Mouse (Mus musculus) layer of hippocampus, postnatal 36 days (tissue): ENCODE measurements around the gene Rnf123. TPM values are rescaled to one million over a fixed set of nuclear protein-coding genes. Genes with fewer than 3 reads are reported as not detected.

ENCODE experiments used
- DNase-seq, 2 experiments: peaks; one replicate each; pipeline ENCODE4 v3.0.0; 2022
- total RNA-seq, 2 experiments: library from RNA; stranded (reverse); gene quantifications; 2 replicates each; pipeline ENCODE4 v1.2.3; 2021

Rnf123 gene
- total RNA-seq, 2 experiments from 2014 or later, result 104 to 110 TPM

GRCm38 (mm10) chr9:108104766-108105548, 21.8 kb upstream of the Rnf123 start:
- no peak for DNase-seq

- DNase-seq, result no peak
These were observed 16.5 kb upstream of the Rnf123 start for GRCm38 (mm10) chr9:108099619-108100018.

GRCm38 (mm10) chr9:108095949-108096712, 13.0 kb upstream of the Rnf123 start:
- DNase-seq, result no peak

GRCm38 (mm10) chr9:108095518-108095917, 12.4 kb upstream of the Rnf123 start:
- no peak for DNase-seq

GRCm38 (mm10) chr9:108094998-108095411, 11.9 kb upstream of the Rnf123 start:
- DNase-seq, result no peak

GRCm38 (mm10) chr9:108094184-108094941, 11.2 kb upstream of the Rnf123 start, which contains the start of gene Apeh:
Gene Apeh (minus strand): TSS chr9:108094606.
- peak; percentile 84 to 86 for DNase-seq

- DNase-seq, result no peak
These were observed 10.4 kb upstream of the Rnf123 start for GRCm38 (mm10) chr9:108093586-108093985.

- DNase-seq, result no peak
These were observed 7.5 kb upstream of the Rnf123 start for GRCm38 (mm10) chr9:108090611-108091120.

- no peak for DNase-seq
These were observed 2.1 kb upstream of the Rnf123 start for GRCm38 (mm10) chr9:108085261-108085660.

- DNase-seq, result no peak
These were observed 415 bp upstream of the Rnf123 start for GRCm38 (mm10) chr9:108083561-108083960.

GRCm38 (mm10) chr9:108082549-108082948, 597 bp downstream of the Rnf123 start:
- no peak for DNase-seq

- no peak for DNase-seq
These were observed 3.0 kb downstream of the Rnf123 start, which contains the start of gene Mst1 for GRCm38 (mm10) chr9:108080168-108080567. Gene Mst1 (plus strand): TSS chr9:108080436.

GRCm38 (mm10) chr9:108073141-108073930, 9.8 kb downstream of the Rnf123 start:
- DNase-seq, result no peak

GRCm38 (mm10) chr9:108072481-108072924, 10.6 kb downstream of the Rnf123 start:
- DNase-seq, result no peak

GRCm38 (mm10) chr9:108071801-108072200, 11.3 kb downstream of the Rnf123 start:
- DNase-seq, result no peak

GRCm38 (mm10) chr9:108069529-108069928, 13.6 kb downstream of the Rnf123 start:
- DNase-seq, result no peak

GRCm38 (mm10) chr9:108069007-108069406, 14.1 kb downstream of the Rnf123 start:
- no peak for DNase-seq

GRCm38 (mm10) chr9:108067900-108068299, 15.2 kb downstream of the Rnf123 start:
- DNase-seq, result peak; percentile 76 to 79

- no peak for DNase-seq
These were observed 15.9 kb downstream of the Rnf123 start for GRCm38 (mm10) chr9:108067199-108067598.

- DNase-seq, result peak; percentile 61 to 63
These were observed 17.6 kb downstream of the Rnf123 start for GRCm38 (mm10) chr9:108065491-108066011.

- no peak for DNase-seq
These were observed 19.8 kb downstream of the Rnf123 start for GRCm38 (mm10) chr9:108063361-108063760.
